Mouse (Mus musculus): ENCODE results near the gene Wdr46.
A peak's percentile ranks its signal among the peaks of the same experiment; 100 is the strongest.

The Wdr46 gene

GRCm38 (mm10) chr17:33928251-33928947 is 12.1 kb upstream of the Wdr46 start:
- no peak for DNase-seq (ENCODE audit: extremely low read depth, low read depth)

GRCm38 (mm10) chr17:33929371-33930279 is 10.8 kb upstream of the Wdr46 start, which contains the start of gene Rgl2:
Gene Rgl2, plus strand, starts transcription at chr17:33929543.
- peak; percentile 70 for DNase-seq (ENCODE audit: extremely low read depth, low read depth)

DNA sequence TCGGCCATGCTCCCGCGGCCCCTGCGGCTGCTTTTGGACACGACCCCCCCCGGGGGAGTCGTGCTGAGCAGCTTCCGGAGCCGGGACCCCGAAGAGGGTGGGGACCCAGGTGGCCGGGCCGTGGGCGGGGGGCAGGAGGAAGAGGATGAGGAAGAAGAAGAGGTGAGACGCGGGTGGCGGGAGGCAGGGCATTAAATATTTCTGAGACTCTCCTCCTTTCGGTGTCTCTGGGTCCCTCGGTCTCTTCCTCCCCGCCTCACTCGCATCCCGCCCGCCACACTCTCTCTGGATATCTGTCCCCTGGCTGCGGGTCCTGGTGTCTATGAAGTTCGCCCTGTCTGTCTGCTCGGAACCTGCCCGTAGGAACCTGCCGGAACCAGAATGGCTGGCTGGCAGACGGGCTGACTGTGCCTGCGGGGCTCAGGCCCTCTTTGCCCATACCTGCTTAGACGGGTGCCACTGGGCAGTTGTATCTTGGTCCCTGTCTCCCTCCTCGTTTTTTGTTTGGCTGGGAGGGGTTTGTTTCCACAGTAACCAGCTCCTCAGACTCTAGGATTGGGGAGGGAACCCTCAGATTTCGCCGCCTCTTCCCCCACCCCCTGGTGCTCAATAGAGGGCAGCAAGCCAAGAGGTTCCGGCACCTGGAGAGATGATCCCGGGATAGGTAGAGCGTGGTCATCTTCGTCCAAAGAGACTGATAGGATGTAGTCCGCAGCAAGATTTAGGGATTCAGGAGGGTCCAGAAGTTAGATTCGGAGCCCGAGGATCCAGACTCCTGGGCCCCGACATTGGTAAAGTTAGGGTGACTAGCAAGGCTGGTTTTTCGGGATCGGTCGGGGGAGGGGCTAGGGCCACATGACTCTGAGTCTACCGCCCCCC is 9.9 kb upstream of the Wdr46 start:
- DNase-seq (ENCODE audit: extremely low read depth, low read depth) = no peak

- DNase-seq (ENCODE audit: extremely low read depth, low read depth) = no peak
These were observed 9.1 kb upstream of the Wdr46 start for GRCm38 (mm10) chr17:33931159-33931866.

- no peak for DNase-seq (ENCODE audit: extremely low read depth, low read depth)
These were observed 8.5 kb upstream of the Wdr46 start for GRCm38 (mm10) chr17:33931947-33932346.

- DNase-seq (ENCODE audit: extremely low read depth, low read depth) = no peak
These were observed 8.0 kb upstream of the Wdr46 start for GRCm38 (mm10) chr17:33932448-33932847.

- DNase-seq (ENCODE audit: extremely low read depth, low read depth) = no peak
These were observed 7.5 kb upstream of the Wdr46 start for GRCm38 (mm10) chr17:33932970-33933369.

- no peak for DNase-seq (ENCODE audit: extremely low read depth, low read depth)
These were observed 4.9 kb upstream of the Wdr46 start for GRCm38 (mm10) chr17:33935422-33936055.

GRCm38 (mm10) chr17:33936993-33937392 is 3.5 kb upstream of the Wdr46 start:
- DNase-seq (ENCODE audit: extremely low read depth, low read depth) = no peak

DNA sequence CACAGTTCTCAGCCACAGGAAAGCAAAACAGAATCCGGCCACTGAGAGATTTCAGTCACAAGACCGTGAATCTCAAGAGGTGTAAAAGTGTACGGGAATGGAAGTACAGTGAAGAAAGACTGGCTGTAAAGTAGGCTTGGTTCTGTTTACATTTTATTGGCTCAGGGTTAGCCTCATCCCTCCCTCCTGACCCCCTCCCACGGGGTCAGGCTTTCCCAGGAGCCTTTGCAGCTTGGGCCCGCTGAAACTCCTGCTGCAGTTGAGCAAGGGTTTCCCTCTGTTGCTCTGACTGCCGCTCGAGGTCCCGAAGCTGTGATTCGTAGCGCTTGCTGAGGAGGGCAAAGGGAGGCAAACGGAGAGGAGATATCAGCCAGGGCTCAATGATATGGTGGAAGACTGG is 1.7 kb upstream of the Wdr46 start:
- no peak for DNase-seq (ENCODE audit: extremely low read depth, low read depth)

DNA sequence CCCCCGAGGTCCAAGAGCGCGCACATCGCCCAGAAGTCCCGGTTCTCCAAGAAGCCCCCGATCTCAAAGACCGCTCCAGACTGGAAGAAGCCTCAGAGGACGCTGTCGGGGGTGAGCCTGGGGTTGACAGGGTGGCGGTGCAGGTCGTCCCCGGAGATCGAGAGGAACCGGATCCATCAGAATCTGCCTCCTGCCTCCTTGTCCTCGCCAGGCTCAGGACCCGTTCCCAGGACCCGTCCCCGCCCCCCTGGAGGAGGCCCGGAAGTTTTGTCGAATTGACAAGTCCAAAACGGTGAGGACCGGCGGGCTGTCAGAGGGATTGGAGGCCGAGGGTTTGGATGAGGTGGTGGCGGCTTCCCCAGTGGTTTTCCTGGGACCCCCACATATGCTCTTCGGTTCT is 521 bp downstream of the Wdr46 start:
- no peak for DNase-seq (ENCODE audit: extremely low read depth, low read depth)

GRCm38 (mm10) chr17:33941381-33941780 is 921 bp downstream of the Wdr46 start:
- DNase-seq (ENCODE audit: extremely low read depth, low read depth) = no peak

GRCm38 (mm10) chr17:33943454-33943853 is 3.0 kb downstream of the Wdr46 start:
- DNase-seq (ENCODE audit: extremely low read depth, low read depth) = no peak

GRCm38 (mm10) chr17:33947430-33948089 is 7.1 kb downstream of the Wdr46 start:
- DNase-seq (ENCODE audit: extremely low read depth, low read depth) = no peak

DNA sequence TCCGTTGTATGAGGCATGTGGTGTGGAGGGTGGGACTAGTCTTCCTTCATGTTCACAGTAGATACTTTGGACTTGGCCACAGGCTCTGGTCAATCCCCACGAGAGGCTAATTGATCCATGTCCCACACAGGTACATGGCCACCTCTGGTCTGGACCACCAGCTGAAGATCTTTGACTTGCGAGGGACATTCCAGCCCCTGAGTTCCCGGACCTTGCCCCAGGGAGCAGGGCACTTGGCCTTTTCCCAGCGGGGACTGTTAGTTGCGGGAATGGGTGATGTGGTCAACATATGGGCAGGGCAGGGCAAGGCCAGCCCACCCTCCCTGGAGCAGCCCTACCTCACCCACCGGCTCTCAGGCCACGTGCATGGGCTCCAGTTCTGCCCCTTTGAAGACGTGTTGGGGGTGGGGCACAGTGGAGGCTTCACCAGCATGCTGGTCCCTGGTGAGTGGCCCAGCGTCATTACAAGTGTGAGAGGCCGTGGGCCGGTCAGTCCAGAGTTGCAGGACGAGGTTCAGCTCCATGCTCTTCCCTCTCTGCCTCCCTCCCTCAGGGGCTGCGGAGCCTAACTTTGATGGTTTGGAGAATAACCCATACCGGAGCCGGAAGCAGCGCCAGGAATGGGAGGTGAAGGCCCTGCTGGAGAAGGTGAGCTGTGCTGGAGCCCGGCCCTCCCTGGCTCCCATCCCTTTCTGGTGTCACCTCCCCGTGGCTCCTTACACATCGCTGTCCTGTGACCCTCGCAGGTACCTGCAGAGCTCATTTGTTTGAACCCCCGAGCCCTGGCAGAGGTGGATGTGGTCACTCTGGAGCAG is 7.8 kb downstream of the Wdr46 start:
- DNase-seq (ENCODE audit: extremely low read depth, low read depth) = no peak

DNA sequence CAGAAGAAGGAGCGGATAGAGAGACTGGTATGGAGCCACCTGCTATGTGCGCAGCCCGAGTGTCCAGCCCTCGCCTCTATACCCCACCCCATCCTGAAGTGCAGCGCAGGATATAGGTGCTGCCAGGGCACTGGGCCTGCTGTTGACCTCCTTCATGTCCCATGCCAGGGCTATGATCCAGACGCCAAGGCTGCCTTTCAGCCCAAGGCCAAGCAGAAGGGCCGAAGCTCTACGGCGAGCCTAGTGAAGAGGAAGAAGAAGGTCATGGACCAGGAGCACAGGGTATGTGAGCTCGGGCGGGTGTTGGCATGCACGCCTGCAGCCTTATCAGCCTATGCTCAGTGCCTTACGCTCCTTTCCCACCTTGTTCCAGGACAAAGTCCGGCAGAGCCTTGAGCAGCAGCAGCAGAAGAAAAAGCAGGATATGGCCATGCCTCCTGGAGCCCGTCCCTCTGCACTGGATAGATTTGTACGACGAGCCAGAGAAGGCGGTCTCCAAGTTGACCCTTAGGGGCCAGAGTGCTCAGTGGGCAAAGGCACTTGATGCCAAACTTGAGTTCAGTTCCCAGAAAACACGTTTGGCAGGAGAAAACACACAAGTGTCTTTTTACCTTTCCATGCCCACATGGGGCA is 8.6 kb downstream of the Wdr46 start:
- no peak for DNase-seq (ENCODE audit: extremely low read depth, low read depth)

DNA sequence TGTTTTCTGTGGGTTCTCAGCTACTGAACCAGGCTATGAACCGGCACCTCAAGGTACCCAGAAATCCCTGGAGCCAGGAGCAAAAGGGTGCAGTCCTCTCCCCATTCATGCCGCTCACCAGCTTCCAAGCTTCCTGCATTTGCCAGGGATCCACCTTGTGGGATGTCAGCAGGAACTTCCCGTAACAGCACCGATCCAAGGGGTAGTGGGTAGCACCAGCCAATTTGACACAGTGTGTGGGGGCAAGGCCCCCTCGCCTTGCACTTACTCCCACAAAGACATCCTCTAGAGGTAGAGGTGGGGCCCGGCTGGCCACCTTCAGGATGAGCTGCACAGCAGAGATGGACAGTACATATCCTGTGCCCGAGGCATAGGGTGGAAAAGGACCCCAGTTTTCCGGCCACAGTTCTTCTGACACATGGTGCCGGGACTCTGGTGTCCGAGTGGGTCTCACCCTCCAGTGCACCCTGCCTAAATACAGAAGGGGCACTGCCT is 9.7 kb downstream of the Wdr46 start:
- DNase-seq (ENCODE audit: extremely low read depth, low read depth) = no peak

Measured in MEL-GATA-1-ER (cell line).